Mouse (Mus musculus) midbrain, embryonic 16.5 days (tissue): ENCODE data around the gene Tekt4. TPM values are rescaled to one million over a fixed set of nuclear protein-coding genes. Genes with fewer than 3 reads are reported as not detected.

Source experiments
- ATAC-seq: fragments of 200-750 bp; cut with Nextera tagmentation; 2 replicates; pipeline ENCODE4 v1.8.0; 2017; ENCODE audit warnings: moderate TSS enrichment
- H3K27ac ChIP-seq: fragments of 300-500 bp; sonication (generic); 2 replicates; pipeline ENCODE4 v1.5.1; 2014; ENCODE audit warnings: mild to moderate bottlenecking, low read length, mixed read lengths
- H3K27me3 ChIP-seq: fragments of 300-500 bp; sonication (generic); 2 replicates; pipeline ENCODE4 v1.6.1; 2014; ENCODE audit warnings: low read depth, low read length, mixed read lengths; ENCODE audit not compliant: control insufficient read depth, insufficient read depth
- H3K36me3 ChIP-seq: fragments of 300-500 bp; sonication (generic); 2 replicates; pipeline ENCODE4 v1.6.1; 2014; ENCODE audit warnings: mild to moderate bottlenecking, low read length, moderate library complexity, mixed read lengths; ENCODE audit not compliant: control insufficient read depth, insufficient read depth
- H3K4me1 ChIP-seq: fragments of 300-500 bp; sonication (generic); 2 replicates; pipeline ENCODE4 v1.6.1; 2014; ENCODE audit warnings: mild to moderate bottlenecking, low read length, mixed read lengths; ENCODE audit not compliant: control insufficient read depth, insufficient read depth
- H3K4me2 ChIP-seq: fragments of 300-500 bp; sonication (generic); 2 replicates; pipeline ENCODE4 v1.6.1; 2014; ENCODE audit warnings: mild to moderate bottlenecking, low read length, mixed read lengths
- H3K4me3 ChIP-seq: fragments of 300-500 bp; sonication (generic); 2 replicates; pipeline ENCODE4 v1.5.1; 2014; ENCODE audit warnings: low read depth, mild to moderate bottlenecking, low read length, moderate library complexity, mixed read lengths
- H3K9ac ChIP-seq: fragments of 300-500 bp; sonication (generic); 2 replicates; pipeline ENCODE4 v1.6.1; 2014; ENCODE audit warnings: low read depth, low read length, mixed read lengths
- H3K9me3 ChIP-seq: fragments of 300-500 bp; sonication (generic); replicated peaks from 2 replicates; pipeline ENCODE4 v1.6.1; 2014; ENCODE audit warnings: mild to moderate bottlenecking, low read length, mixed read lengths; ENCODE audit not compliant: control insufficient read depth, poor library complexity, severe bottlenecking
- WGBS: fragments of 180-500 bp; shearing (Covaris S2); extraction: QIAGEN DNeasy Blood & Tissue Kit; methylation state at CpG from one replicate; pipeline ENCODE4 v1.1.7; 2014; 5-methylcytosine and 5-hydroxymethylcytosine counted together
- polyA plus RNA-seq: library from polyadenylated mRNA; unstranded; fragments of >200 nt; fragmentation: Nextera tagmentation; extraction: Ambion mirVana; gene quantifications from 2 replicates; pipeline ENCODE4 v1.2.1, GENCODE M21; 2015

Tekt4 gene
- polyA plus RNA-seq, 1 experiment from 2014 or later: 1.5 TPM

DNA sequence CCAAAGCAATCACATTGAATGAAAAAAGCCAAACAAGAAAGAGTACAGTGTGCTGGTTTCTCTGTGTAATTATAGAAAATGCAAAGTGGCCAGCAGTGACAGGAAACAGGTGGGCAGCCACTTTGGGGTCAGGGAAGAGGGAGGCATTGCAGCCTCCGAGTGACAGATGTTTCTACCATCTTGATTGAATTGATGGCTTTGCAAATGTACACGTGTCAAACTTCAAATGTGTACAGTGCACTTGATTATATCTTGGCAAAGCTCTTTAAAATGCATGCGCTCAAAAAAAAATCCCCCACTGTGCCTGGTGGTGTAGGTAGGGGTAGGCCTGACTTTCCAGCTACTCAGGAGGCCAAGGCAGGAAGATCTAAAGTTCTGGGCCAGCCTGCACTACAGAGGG, 11.5 kb upstream of the Tekt4 start:
- no peak for ATAC-seq
- Histone ChIP-seq H3K4me2 (no peak overlapping the region), H3K36me3 (no peaks in the 10 kb centered on the region), H3K4me3 (no peak overlapping the region), H3K9ac (no peak overlapping the region), H3K4me1 (no peaks in the 10 kb centered on the region; the same call in 1 of the 2 replicates), H3K27ac (no peak overlapping the region), H3K27me3 (no peaks in the 10 kb centered on the region), H3K9me3 (no peaks in the 10 kb centered on the region)
- 71% methylated on average over 3 of the region's 3 CpGs for WGBS

GRCm38 (mm10) chr17:25445074-25445473, 9.3 kb upstream of the Tekt4 start:
- no peaks in the 10 kb centered on the region for H3K36me3 ChIP-seq

DNA sequence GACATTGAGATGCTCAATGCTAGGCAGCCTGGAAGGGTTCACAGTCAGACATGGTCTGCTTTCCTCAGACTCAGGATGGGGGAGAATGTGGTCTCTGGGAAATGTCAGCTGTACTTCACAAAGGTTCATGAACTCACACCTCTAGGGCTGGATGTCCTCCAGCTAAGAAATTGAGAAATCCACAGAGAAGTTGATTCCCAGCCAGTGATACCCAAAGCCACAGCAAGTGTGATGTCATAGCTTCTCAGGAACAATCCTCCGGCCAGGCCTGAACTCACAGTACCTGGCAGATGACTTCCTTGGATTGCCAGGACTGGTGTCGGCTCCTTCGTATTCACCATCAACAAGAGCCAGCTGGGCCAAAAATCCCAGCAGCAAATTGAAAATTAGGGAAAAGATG, 8.6 kb upstream of the Tekt4 start:
- Histone ChIP-seq H3K27me3 (no peaks in the 10 kb centered on the region), H3K27ac (no peak overlapping the region), H3K9me3 (no peaks in the 10 kb centered on the region), H3K4me2 (no peak overlapping the region), H3K9ac (no peak overlapping the region), H3K4me1 (no peaks in the 10 kb centered on the region; the same call in 1 of the 2 replicates), H3K36me3 (no peaks in the 10 kb centered on the region), H3K4me3 (no peak overlapping the region)
- ATAC-seq: no peak
- WGBS: 96% methylated on average over 3 of the region's 3 CpGs

More at GRCm38 (mm10) chr17:25445074-25445473, 9.3 kb upstream of the Tekt4 start:
- H3K4me3 ChIP-seq: no peak overlapping the region
- H3K9me3 ChIP-seq: no peaks in the 10 kb centered on the region
- ATAC-seq: no peak
- H3K27ac ChIP-seq: no peak overlapping the region
- no peak overlapping the region for H3K4me2 ChIP-seq
- no peaks in the 10 kb centered on the region; the same call in 1 of the 2 replicates for H3K4me1 ChIP-seq
- H3K27me3 ChIP-seq: no peaks in the 10 kb centered on the region
- 52% methylated on average over 4 of the region's 4 CpGs for WGBS
- H3K9ac ChIP-seq: no peak overlapping the region

DNA sequence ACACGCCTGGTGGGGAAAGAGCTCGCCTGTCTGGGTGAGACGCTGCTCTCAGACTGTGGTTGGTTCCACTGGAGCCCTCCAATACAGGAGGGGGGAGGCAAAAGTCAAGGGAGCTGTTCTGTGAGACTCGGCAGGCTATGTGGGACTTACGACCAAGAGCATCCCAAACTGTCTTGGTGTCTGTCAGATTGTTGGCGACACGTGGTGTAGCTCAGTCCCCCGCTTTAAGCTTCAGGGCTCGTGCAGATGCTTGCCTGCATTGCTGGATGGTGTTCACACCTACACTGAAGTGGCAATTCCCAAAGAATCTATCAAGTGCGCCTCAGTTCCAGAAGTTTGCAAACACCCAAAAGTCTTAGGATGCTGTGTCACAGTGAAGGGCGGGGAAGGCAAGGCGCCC, 6.5 kb upstream of the Tekt4 start:
- Histone ChIP-seq H3K9me3 (no peaks in the 10 kb centered on the region), H3K4me1 (no peaks in the 10 kb centered on the region; the same call in 1 of the 2 replicates), H3K9ac (no peak overlapping the region), H3K27ac (no peak overlapping the region), H3K36me3 (no peaks in the 10 kb centered on the region), H3K4me2 (no peak overlapping the region), H3K4me3 (no peak overlapping the region), H3K27me3 (no peaks in the 10 kb centered on the region)
- WGBS: 85% methylated on average over 12 of the region's 12 CpGs
- ATAC-seq: no peak

DNA sequence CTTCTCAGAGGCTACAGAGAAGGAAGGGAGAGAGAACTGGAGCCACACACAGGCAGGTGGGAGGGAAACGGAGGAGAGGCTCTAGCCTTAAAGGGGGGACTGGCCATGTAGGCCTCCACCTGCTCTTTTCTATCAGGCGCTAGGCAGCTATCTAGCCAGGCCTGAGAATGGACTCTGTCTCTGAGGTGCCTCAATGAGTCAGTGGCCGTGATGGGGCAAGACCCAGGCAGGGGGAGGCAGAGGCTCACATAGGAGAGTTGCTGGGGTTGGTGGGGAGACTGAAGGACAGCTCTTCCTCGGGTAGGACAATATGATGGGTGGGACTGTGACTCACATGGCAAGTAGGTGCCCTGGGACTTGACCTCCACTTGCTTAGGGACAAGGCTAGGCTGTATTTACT, 4.1 kb upstream of the Tekt4 start:
- H3K4me1 ChIP-seq: no peaks in the 10 kb centered on the region
- 63% methylated on average over 4 of the region's 4 CpGs for WGBS

DNA sequence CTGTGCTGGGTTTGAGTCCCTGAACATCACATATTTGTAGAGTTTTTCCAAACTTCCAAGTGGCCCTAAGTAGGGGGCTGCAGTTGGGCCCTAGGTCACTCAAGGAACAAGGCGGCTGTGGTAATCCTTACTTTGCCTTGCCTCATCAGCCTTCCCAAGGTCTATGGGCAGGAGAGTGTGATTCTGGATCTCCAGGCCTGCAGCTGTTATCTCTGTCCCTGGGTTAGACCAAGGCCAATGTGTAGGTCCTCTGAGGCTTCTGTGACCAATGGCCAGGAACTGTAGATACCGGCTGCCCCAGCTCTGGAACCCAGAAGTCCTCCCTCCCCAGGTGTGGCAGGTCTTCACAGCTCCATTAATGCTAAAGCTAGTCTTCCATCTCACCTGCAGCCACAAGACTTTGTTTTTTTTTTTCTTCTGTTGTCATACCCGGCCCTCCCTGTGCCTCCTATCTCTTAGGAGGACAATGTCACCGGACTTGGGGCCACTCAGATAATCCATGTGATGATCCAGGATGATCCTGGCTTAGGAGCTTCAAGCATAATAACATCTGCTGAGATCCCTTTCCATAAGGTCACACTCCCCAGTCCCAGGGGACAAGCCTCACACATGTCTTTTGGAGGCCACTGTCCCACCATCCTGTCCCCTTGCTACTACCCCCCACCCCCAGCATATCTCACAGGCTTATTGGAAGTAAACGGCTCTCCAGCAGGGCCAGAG, 2.0 kb upstream of the Tekt4 start:
- Histone ChIP-seq H3K27me3 (no peaks in the 10 kb centered on the region), H3K27ac (no peak overlapping the region), H3K4me1 (peaks cover 6% of the 10 kb centered on the region), H3K4me3 (no peak overlapping the region), H3K9me3 (no peaks in the 10 kb centered on the region), H3K36me3 (no peaks in the 10 kb centered on the region), H3K9ac (no peak overlapping the region), H3K4me2 (no peak overlapping the region)
- 79% methylated on average over 5 of the region's 5 CpGs for WGBS
- no peak for ATAC-seq

More for the DNA sequence above, 4.1 kb upstream of the Tekt4 start:
- no peak overlapping the region for H3K4me2 ChIP-seq
- H3K9me3 ChIP-seq: no peaks in the 10 kb centered on the region
- no peak overlapping the region for H3K27ac ChIP-seq
- H3K27me3 ChIP-seq: no peaks in the 10 kb centered on the region
- no peak overlapping the region for H3K4me3 ChIP-seq
- no peak for ATAC-seq
- no peaks in the 10 kb centered on the region for H3K36me3 ChIP-seq
- H3K9ac ChIP-seq: no peak overlapping the region

- WGBS: 33% methylated on average over 8 of the region's 8 CpGs
- peak overlapping the region; percentile 22; the same call in 1 of the 2 replicates for H3K9ac ChIP-seq
- H3K4me2 ChIP-seq: no peak overlapping the region
- ATAC-seq: peak; percentile 84
- H3K9me3 ChIP-seq: no peaks in the 10 kb centered on the region
- H3K27ac ChIP-seq: peak overlapping the region; percentile 53
- no peaks in the 10 kb centered on the region for H3K27me3 ChIP-seq
- H3K4me3 ChIP-seq: no peak overlapping the region
- H3K36me3 ChIP-seq: no peaks in the 10 kb centered on the region
- peaks cover 6% of the 10 kb centered on the region for H3K4me1 ChIP-seq
Observed at GRCm38 (mm10) chr17:25456540-25456939, 2.1 kb downstream of the Tekt4 start.

DNA sequence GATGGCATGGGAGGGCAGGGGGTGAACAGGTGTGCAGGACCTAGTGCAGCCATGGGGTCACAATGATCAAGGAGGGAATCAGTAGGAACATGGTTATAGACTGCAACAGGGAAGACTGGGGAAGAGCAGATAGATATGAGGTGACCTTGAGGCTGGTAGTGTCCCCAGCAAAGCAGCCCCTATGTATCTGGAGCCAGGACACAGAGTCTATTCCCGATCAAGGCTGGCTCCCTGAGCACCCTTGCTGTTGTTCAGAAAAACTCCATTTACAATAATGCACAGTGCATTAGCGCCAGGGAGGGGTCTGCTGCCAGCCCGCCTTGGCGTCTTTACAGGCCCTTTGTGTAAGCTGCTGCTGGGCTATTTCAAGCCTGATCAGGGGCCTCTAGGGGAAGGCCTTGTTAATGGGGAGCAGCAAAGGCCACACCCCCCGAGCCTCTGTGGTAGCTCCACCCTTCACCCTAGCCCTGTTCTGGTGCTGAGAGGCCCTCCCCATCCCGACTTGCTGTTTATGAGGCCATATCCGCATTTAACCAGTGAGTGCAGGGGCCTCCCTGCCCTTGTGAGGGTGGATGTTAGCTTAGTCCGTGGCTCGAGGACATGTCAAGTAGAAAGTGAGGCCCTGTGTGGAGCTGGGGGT, 7.9 kb downstream of the Tekt4 start:
- no peak overlapping the region; the same call in 1 of the 2 replicates for H3K27ac ChIP-seq
- H3K4me3 ChIP-seq: no peak overlapping the region
- no peaks in the 10 kb centered on the region for H3K27me3 ChIP-seq
- no peaks in the 10 kb centered on the region for H3K36me3 ChIP-seq
- H3K9me3 ChIP-seq: no peaks in the 10 kb centered on the region
- 0 out of 2 replicates have a peak overlapping the region, but pooled peaks have one; percentile 14 for H3K9ac ChIP-seq
- no peak for ATAC-seq
- WGBS: 21% methylated on average over 9 of the region's 9 CpGs
- peaks cover 3% of the 10 kb centered on the region; the same call in 1 of the 2 replicates for H3K4me1 ChIP-seq
- no peak overlapping the region for H3K4me2 ChIP-seq

DNA sequence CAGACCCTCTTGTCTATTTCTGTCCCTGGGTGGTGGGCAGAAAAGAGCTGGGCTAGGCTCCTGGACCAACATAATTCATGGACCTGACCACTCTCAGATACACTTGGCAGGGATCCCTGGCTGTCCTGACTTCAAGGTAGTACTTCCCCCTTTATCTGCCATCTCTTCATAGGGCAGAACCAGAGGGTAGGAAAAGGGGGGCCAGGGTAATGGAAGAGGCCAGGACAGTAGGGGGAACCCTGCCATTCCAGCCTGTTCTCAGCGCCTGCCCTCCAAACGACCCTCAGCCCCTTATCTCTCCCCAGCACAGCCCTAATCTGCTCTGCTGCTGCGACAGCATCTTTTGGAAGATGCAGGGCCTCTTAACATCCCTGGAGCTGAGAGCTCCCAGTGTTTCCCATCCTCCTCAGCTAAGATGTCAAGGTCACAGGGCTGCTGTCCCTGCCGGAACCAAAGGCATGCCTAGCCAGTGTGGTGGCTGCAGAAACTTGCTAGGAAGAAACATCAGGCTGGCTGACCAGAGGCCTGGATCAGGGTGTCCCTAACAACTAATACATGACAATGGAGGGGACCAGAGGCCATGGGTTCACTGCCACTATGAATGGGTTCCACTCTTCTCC, 9.0 kb downstream of the Tekt4 start:
- Histone ChIP-seq H3K36me3 (no peaks in the 10 kb centered on the region), H3K4me3 (no peak overlapping the region), H3K27ac (no peak overlapping the region), H3K9ac (no peak overlapping the region), H3K4me2 (no peak overlapping the region), H3K4me1 (peaks cover 3% of the 10 kb centered on the region; the same call in 1 of the 2 replicates), H3K9me3 (no peaks in the 10 kb centered on the region), H3K27me3 (no peaks in the 10 kb centered on the region)
- ATAC-seq: no peak
- WGBS: 69% methylated on average over 4 of the region's 4 CpGs
